Mouse (Mus musculus) limb, embryonic 15.5 days (tissue): ENCODE measurements around the gene Lrrc29. TPM values are rescaled to one million over a fixed set of nuclear protein-coding genes. Genes with fewer than 3 reads are reported as not detected.
A peak's percentile ranks its signal among the peaks of the same experiment; 100 is the strongest.
"Not testable (repeated sequence)": the region's sequence is repeated elsewhere in the genome, so short reads cannot be mapped to it uniquely, and the experiment has no call there.

Experiments used
- ATAC-seq: fragments of 200-750 bp; cut with Nextera tagmentation; 2 replicates; pipeline ENCODE4 v1.8.0; 2017; ENCODE audit warnings: low read depth, moderate TSS enrichment; ENCODE audit not compliant: insufficient number of reproducible peaks, low FRiP score, low TSS enrichment
- H3K27ac ChIP-seq: fragments of 300-500 bp; sonication (generic); 2 replicates; pipeline ENCODE4 v1.5.1; 2015; ENCODE audit warnings: moderate library complexity, mild to moderate bottlenecking, inconsistent platforms
- H3K27me3 ChIP-seq: fragments of 300-500 bp; sonication (generic); 2 replicates; pipeline ENCODE4 v1.6.1; 2015; ENCODE audit warnings: inconsistent platforms
- H3K36me3 ChIP-seq: fragments of 300-500 bp; sonication (generic); 2 replicates; pipeline ENCODE4 v1.6.1; 2015; ENCODE audit warnings: inconsistent platforms
- H3K4me1 ChIP-seq: fragments of 300-500 bp; sonication (generic); 2 replicates; pipeline ENCODE4 v1.6.1; 2015; ENCODE audit warnings: inconsistent platforms
- H3K4me2 ChIP-seq: fragments of 300-500 bp; sonication (generic); 2 replicates; pipeline ENCODE4 v1.6.1; 2015; ENCODE audit warnings: mild to moderate bottlenecking, inconsistent platforms
- H3K4me3 ChIP-seq: fragments of 300-500 bp; sonication (generic); 2 replicates; pipeline ENCODE4 v1.5.1; 2015; ENCODE audit warnings: mild to moderate bottlenecking, inconsistent platforms
- H3K9ac ChIP-seq: fragments of 300-500 bp; sonication (generic); 2 replicates; pipeline ENCODE4 v1.6.1; 2015; ENCODE audit warnings: inconsistent platforms
- H3K9me3 ChIP-seq: fragments of 300-500 bp; sonication (generic); 2 replicates; pipeline ENCODE4 v1.6.1; 2016; ENCODE audit warnings: inconsistent platforms
- WGBS: fragments of 180-500 bp; shearing (Covaris S2); methylation state at CpG from one replicate; pipeline ENCODE4 v1.1.7; 2015; 5-methylcytosine and 5-hydroxymethylcytosine counted together
- polyA plus RNA-seq: library from polyadenylated mRNA; unstranded; fragments of >200 nt; fragmentation: Nextera tagmentation; extraction: Ambion mirVana; gene quantifications from 2 replicates; pipeline ENCODE4 v1.2.1, GENCODE M21; 2015

Gene Lrrc29
- polyA plus RNA-seq, 1 experiment from 2014 or later = 1.7 TPM

- 61% methylated on average over 3 of the region's 3 CpGs for WGBS
Observed at GRCm38 (mm10) chr8:105291802-105292201, 34.3 kb downstream of the Lrrc29 start.

DNA sequence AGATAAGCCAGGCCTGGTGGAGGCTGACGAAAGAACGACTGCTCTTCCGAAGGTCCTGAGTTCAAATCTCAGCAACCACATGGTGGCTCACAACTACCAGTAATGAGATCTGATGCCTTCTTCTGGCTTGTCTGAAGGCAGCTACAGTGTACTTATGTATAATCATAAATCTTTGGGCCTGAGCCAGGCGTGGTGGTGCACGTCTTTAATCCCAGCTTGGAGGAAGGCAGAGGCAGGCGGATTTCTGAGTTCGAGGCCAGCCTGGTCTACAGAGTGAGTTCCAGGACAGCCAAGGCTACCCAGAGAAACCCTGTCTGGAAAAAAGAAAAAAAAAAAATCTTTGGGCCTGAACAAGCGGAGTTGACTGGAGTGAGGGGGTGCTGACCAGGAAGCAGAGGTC is 34.7 kb downstream of the Lrrc29 start:
- H3K9me3 ChIP-seq, H3K4me2 ChIP-seq, H3K4me3 ChIP-seq, H3K9ac ChIP-seq, ATAC-seq, H3K27ac ChIP-seq, H3K36me3 ChIP-seq: not testable (repeated sequence)
- 82% methylated on average over 8 of the region's 8 CpGs for WGBS
- H3K27me3 ChIP-seq = peaks cover 20% of the 10 kb centered on the region
- H3K4me1 ChIP-seq = peaks cover 32% of the 10 kb centered on the region

More at GRCm38 (mm10) chr8:105291802-105292201, 34.3 kb downstream of the Lrrc29 start:
- not testable (repeated sequence) for H3K27ac ChIP-seq, H3K9me3 ChIP-seq, H3K4me3 ChIP-seq, H3K9ac ChIP-seq, H3K4me2 ChIP-seq, ATAC-seq, H3K36me3 ChIP-seq
- H3K27me3 ChIP-seq = peaks cover 20% of the 10 kb centered on the region
- peaks cover 34% of the 10 kb centered on the region for H3K4me1 ChIP-seq

DNA sequence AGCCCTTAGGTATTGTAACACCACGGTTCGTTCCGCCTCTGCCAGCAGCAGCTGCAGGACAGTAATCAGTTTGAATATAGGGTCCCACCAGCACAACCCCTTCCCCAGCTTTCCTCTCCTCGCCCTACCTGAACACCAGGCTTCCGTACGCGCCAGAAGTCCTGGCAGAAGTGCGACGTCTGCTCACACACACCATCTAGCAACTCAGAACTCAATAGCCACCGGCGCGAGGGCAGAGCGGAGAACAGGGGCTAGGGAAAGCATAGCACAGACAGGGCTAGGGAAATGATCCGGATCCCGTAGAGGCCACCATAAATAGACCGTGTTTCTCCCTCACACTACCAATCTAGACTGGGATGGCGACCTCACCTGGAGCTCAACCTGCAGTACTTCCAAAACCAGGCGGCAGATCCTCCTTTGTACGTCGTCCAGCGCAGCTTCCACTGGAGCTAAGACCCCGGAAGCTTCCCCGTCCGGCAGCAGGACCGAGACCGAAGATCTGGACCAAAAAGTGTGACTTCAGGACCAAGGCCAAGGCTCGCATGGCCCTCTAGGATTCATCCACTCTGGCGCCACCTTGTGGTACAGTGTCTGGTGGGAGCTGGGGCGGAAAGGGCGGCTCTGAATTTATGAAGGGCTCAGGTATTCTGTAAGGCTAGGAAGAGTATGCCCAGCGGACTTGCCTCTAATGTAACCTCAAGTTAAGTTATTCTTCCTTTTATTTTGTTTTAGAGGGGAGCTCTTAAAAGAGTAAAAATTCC is 35.3 kb downstream of the Lrrc29 start:
- H3K27ac ChIP-seq = no peak overlapping the region
- ATAC-seq = no peak
- no peaks in the 10 kb centered on the region for H3K36me3 ChIP-seq
- no peaks in the 10 kb centered on the region for H3K9me3 ChIP-seq
- peak overlapping the region; percentile 79 for H3K4me2 ChIP-seq
- peaks cover 20% of the 10 kb centered on the region for H3K27me3 ChIP-seq
- H3K4me1 ChIP-seq = peaks cover 32% of the 10 kb centered on the region
- 7% methylated on average over 31 of the region's 31 CpGs for whole genome bisulfite sequencing
- H3K4me3 ChIP-seq = peak overlapping the region; percentile 16; the same call in 1 of the 2 replicates
- H3K9ac ChIP-seq = no peak overlapping the region

DNA sequence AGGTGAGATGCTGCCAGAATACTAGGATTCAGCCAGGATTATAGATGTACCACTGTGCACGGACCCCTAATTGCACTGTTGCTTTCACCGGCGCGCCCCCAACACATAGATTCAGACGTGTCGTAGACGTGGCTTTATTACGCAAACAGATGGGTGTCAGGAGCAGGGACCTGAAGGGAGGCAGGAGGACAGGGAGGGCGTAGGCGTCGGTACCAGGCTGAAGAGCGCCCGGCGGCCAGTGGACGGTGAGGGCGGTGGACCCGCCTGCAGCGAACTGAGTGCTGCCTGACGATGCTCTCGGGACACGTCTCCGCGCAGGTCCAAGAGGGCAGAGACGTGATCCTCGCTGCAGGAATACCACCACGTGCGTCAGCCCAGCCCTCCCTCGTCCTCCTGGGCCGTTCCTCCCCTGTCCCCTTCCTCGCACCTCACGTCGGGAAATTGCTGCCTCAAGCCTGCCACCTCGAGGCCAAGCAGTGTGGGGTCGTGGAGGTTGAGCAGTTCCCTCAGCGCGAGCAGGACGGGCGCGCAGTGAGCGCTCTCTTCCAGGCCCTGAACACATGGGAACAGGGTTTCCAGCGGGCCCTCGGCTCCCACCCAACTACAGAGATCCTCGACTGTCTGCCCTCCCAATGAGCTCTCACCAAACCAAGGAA is 36.1 kb downstream of the Lrrc29 start, which contains the start of gene 4931428F04Rik:
4931428F04Rik (minus strand) TSS at position 60 of the 656 bp plus-strand sequence.
- Histone ChIP-seq H3K9ac (peak within 1 kb of the TSS; percentile 26), H3K27ac (peak within 1 kb of the TSS; percentile 83), H3K4me3 (peak within 1 kb of the TSS; percentile 53), H3K4me2 (peak within 1 kb of the TSS; percentile 79), H3K27me3 (peaks cover 20% of the 10 kb centered on the region), H3K36me3 (0 out of 2 replicates have a peak, but pooled peaks cover 7% of the 10 kb centered on the region), H3K9me3 (no peaks in the 10 kb centered on the region), H3K4me1 (peaks cover 32% of the 10 kb centered on the region)
- under 1% methylated on average over 43 of the region's 43 CpGs for WGBS
- ATAC-seq = peak; percentile 4; the same call in 1 of the 2 replicates

GRCm38 (mm10) chr8:105288958-105289732 is 36.9 kb downstream of the Lrrc29 start:
- H3K27me3 ChIP-seq = peaks cover 20% of the 10 kb centered on the region
- H3K4me3 ChIP-seq = peak overlapping the region; percentile 53
- peak overlapping the region; percentile 79 for H3K4me2 ChIP-seq
- peak overlapping the region; percentile 26 for H3K9ac ChIP-seq
- under 1% methylated on average over 53 of the region's 53 CpGs for WGBS
- peak; percentile 87 for ATAC-seq
- H3K36me3 ChIP-seq = 0 out of 2 replicates have a peak, but pooled peaks cover 10% of the 10 kb centered on the region
- H3K27ac ChIP-seq = peak overlapping the region; percentile 83
- no peaks in the 10 kb centered on the region for H3K9me3 ChIP-seq
- H3K4me1 ChIP-seq = peaks cover 32% of the 10 kb centered on the region

- no peak overlapping the region for H3K27ac ChIP-seq
- 84% methylated on average over 5 of the region's 5 CpGs for WGBS
- no peak for ATAC-seq
- H3K4me3 ChIP-seq = peak overlapping the region; percentile 53; the same call in 1 of the 2 replicates
- 0 out of 2 replicates have a peak, but pooled peaks cover 10% of the 10 kb centered on the region for H3K36me3 ChIP-seq
- no peak overlapping the region for H3K9ac ChIP-seq
- H3K9me3 ChIP-seq = no peaks in the 10 kb centered on the region
- H3K27me3 ChIP-seq = peaks cover 18% of the 10 kb centered on the region
- H3K4me2 ChIP-seq = peak overlapping the region; percentile 79
- H3K4me1 ChIP-seq = peaks cover 32% of the 10 kb centered on the region
Observed at GRCm38 (mm10) chr8:105288231-105288630, 37.8 kb downstream of the Lrrc29 start.

- Histone ChIP-seq H3K4me2 (no peak overlapping the region), H3K27me3 (peaks cover 12% of the 10 kb centered on the region), H3K9me3 (no peaks in the 10 kb centered on the region), H3K36me3 (peaks cover 11% of the 10 kb centered on the region; the same call in 1 of the 2 replicates), H3K27ac (no peak overlapping the region), H3K4me1 (peaks cover 37% of the 10 kb centered on the region), H3K4me3 (no peak overlapping the region), H3K9ac (no peak overlapping the region)
- no peak for ATAC-seq
- 92% methylated on average over 4 of the region's 4 CpGs for WGBS
Observed at GRCm38 (mm10) chr8:105286907-105287306, 39.2 kb downstream of the Lrrc29 start.

GRCm38 (mm10) chr8:105285514-105285913 is 40.6 kb downstream of the Lrrc29 start:
- Histone ChIP-seq H3K9ac (no peak overlapping the region), H3K27me3 (peaks cover 8% of the 10 kb centered on the region)
- no peak for ATAC-seq

DNA sequence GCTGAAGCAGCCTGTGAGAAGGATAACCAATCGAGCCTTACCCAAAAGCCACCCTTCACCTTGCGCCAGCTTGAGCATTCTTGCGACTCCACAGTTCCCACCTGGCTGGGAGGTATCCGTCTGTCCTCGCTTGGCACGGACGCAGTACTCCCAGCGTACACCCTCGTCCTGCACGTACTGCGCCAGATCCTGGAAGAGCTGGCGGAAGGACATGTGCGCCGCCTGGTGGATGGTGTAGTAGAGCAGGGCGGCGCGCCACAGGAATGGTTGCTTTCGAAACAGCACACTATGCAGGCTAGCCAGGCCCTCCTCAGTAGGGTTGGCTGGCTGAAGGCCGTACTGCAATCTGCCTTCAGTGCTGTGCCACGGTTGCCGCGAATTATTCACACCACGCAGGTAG is 43.0 kb downstream of the Lrrc29 start:
- Histone ChIP-seq H3K27ac (no peak overlapping the region), H3K4me2 (no peak overlapping the region), H3K4me3 (no peak overlapping the region), H3K27me3 (peaks cover 20% of the 10 kb centered on the region), H3K9me3 (no peaks in the 10 kb centered on the region), H3K4me1 (peaks cover 19% of the 10 kb centered on the region), H3K36me3 (peaks cover 13% of the 10 kb centered on the region; the same call in 1 of the 2 replicates), H3K9ac (no peak overlapping the region)
- WGBS = 22% methylated on average over 23 of the region's 23 CpGs
- peak; percentile 47; the same call in 1 of the 2 replicates for ATAC-seq

More at GRCm38 (mm10) chr8:105285514-105285913, 40.6 kb downstream of the Lrrc29 start:
- H3K4me3 ChIP-seq = no peak overlapping the region
- H3K27ac ChIP-seq = no peak overlapping the region
- 47% methylated on average over 12 of the region's 12 CpGs for WGBS
- H3K4me1 ChIP-seq = peaks cover 32% of the 10 kb centered on the region
- no peaks in the 10 kb centered on the region for H3K9me3 ChIP-seq
- H3K36me3 ChIP-seq = peaks cover 13% of the 10 kb centered on the region; the same call in 1 of the 2 replicates
- no peak overlapping the region for H3K4me2 ChIP-seq

DNA sequence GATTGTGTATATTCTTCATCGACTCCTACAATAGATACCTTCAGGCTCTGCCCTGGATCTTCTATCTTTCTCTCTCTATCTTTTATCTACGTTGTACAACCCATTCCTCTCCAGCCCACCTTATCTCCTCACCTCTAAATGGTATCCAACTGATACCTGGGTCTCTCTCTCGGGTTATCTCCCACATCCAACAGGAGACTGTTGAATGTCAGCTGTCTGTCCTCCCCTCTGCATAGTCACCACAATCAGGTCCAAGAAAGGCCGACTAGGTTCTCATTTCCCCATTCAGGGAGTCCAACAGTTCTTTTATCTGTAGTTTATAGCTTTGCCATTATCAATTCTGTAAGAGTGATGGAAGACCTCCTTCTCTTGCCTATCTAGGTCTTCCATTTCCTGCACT is 43.8 kb downstream of the Lrrc29 start:
- Histone ChIP-seq H3K9ac (no peak overlapping the region), H3K4me2 (no peak overlapping the region), H3K27me3 (peaks cover 29% of the 10 kb centered on the region), H3K4me1 (peaks cover 16% of the 10 kb centered on the region), H3K9me3 (no peaks in the 10 kb centered on the region), H3K4me3 (no peak overlapping the region), H3K27ac (no peak overlapping the region), H3K36me3 (peaks cover 13% of the 10 kb centered on the region; the same call in 1 of the 2 replicates)
- no peak for ATAC-seq
- WGBS = 84% methylated on average over 4 of the region's 4 CpGs

DNA sequence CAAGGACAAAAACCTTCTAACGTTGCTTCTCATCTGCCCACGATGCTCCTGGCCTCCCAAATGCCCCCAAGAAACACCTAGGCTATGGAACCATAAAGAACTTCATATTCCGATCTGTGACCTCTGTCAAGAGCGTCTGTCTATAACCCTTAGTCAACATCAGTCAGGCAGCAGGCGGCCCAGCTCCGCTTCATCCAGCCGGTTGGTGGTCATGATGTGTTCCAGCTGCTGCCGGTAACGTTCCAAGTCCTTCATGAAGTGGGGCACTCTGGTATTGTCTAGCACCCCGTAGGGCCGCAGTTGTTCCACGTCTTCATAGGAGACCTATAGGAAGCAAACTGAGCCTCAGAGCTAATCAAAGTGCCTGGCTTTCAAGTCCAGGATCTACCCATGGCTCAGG is 44.3 kb downstream of the Lrrc29 start:
- Histone ChIP-seq H3K4me3 (no peak overlapping the region), H3K27me3 (peaks cover 33% of the 10 kb centered on the region), H3K27ac (no peak overlapping the region), H3K9me3 (no peaks in the 10 kb centered on the region), H3K9ac (no peak overlapping the region), H3K36me3 (peaks cover 13% of the 10 kb centered on the region; the same call in 1 of the 2 replicates), H3K4me1 (peaks cover 16% of the 10 kb centered on the region), H3K4me2 (no peak overlapping the region)
- 78% methylated on average over 12 of the region's 12 CpGs for WGBS
- no peak for ATAC-seq
